9 mouse cellular contexts compared by ENCODE assay signal in the genomic region with DNA sequence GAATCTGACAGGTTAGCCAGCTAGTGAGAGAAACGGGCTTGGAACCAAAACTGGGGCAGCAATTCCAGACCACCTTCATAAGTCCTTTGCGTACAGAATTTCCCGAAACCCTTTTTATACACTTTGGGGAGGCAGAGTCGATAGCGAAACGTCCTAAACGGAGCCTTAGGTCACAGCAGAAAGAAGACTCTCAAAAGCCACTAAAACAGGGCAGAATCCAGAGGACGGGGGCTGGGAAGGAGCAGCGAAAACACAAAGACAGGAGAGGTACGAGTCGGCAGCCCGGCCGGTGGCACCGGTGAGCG. TPM values are rescaled to one million over a fixed set of nuclear protein-coding genes. Genes with fewer than 3 reads are reported as not detected.
DNase-seq lines count a peak whose midpoint lies in the region; ATAC-seq and TF ChIP-seq lines count a peak whose summit lies in the region.
"Had no signal": no experiment of that assay in that cellular context is flagged by ENCODE, and none has a peak within 500 bp of the region (broad histone marks: within the 10 kb centered on the region; RNA-seq: fewer than 3 reads in every experiment).

No protein-coding gene starts in this region.

- no peak for ATAC-seq in hindbrain, embryonic 16.5 days
- ATAC-seq in midbrain, embryonic 16.5 days: no peak
- ATAC-seq in megakaryocyte-erythroid progenitor cell, adult 5-6 weeks (replicated peaks; ENCODE audit: low FRiP score, low TSS enrichment, poor library complexity, severe bottlenecking): no peak

- peaks cover 5% of the 10 kb centered on the region for H3K36me3 ChIP-seq in hindbrain, embryonic 16.5 days (ENCODE audit: control insufficient read depth, insufficient read depth, low read length)
- H3K36me3 ChIP-seq in midbrain, embryonic 16.5 days (ENCODE audit: control insufficient read depth, insufficient read depth, low read length): peaks cover 4% of the 10 kb centered on the region; the same call in 1 of the 2 replicates

- H3K4me2 ChIP-seq in hindbrain, embryonic 16.5 days (ENCODE audit: low read length): peak overlapping the region; percentile 88
- peak overlapping the region; percentile 73 for H3K4me2 ChIP-seq in midbrain, embryonic 16.5 days (ENCODE audit: low read length)

- no peak for DNase-seq in layer of hippocampus, adult 2 months (ENCODE audit: low spot score in 2 of 2)
- DNase-seq in layer of hippocampus, adult 18-20 months (ENCODE audit: low spot score in 2 of 2): no peak
- DNase-seq in natural killer cell, adult 2 months (ENCODE audit: low spot score in 2 of 2): no peak
- no peak for DNase-seq in thymus, postnatal 0 days (ENCODE audit: low spot score)

- H3K27me3 ChIP-seq in hindbrain, embryonic 16.5 days (replicated peaks; ENCODE audit: control insufficient read depth, insufficient read depth, low read length): no peaks in the 10 kb centered on the region
- no peaks in the 10 kb centered on the region for H3K27me3 ChIP-seq in midbrain, embryonic 16.5 days (ENCODE audit: control insufficient read depth, insufficient read depth, low read depth, low read length)

- no peak for TF ChIP-seq CTCF in layer of hippocampus, adult 2 months (conservative IDR thresholded peaks at IDR 0.05)
- TF ChIP-seq CTCF in cortical plate, adult 2 months (IDR thresholded peaks at IDR 0.05; ENCODE audit: extremely low read depth, insufficient read depth, low read length): no peak

- 1% methylated on average over 15 of the region's 15 CpGs for WGBS in hindbrain, embryonic 16.5 days
- 0% methylated on average over 15 of the region's 15 CpGs for WGBS in midbrain, embryonic 16.5 days

- H3K9ac ChIP-seq in hindbrain, embryonic 16.5 days (ENCODE audit: low read depth, low read length): peak overlapping the region; percentile 73
- H3K9ac ChIP-seq in midbrain, embryonic 16.5 days (ENCODE audit: low read depth, low read length): peak overlapping the region; percentile 89

- H3K27ac ChIP-seq in layer of hippocampus, adult 2 months: peak overlapping the region; percentile 94
- H3K27ac ChIP-seq in cortical plate, adult 2 months (ENCODE audit: insufficient read depth, low read length): 0 out of 2 replicates have a peak overlapping the region, but pooled peaks have one; percentile 92
- H3K27ac ChIP-seq in hindbrain, embryonic 16.5 days (ENCODE audit: low read depth, low read length): peak overlapping the region; percentile 90
- peak overlapping the region; percentile 94 for H3K27ac ChIP-seq in midbrain, embryonic 16.5 days (ENCODE audit: low read length)

- TF ChIP-seq POLR2A in cortical plate, adult 2 months (IDR thresholded peaks at IDR 0.05; ENCODE audit: extremely low read depth, insufficient read depth, low read length): no peak

- H3K4me3 ChIP-seq in layer of hippocampus, adult 2 months: peak overlapping the region; percentile 81
- H3K4me3 ChIP-seq in cortical plate, adult 2 months (ENCODE audit: insufficient read depth, low read length): peak overlapping the region; percentile 97
- H3K4me3 ChIP-seq in hindbrain, embryonic 16.5 days (ENCODE audit: low read length): peak overlapping the region; percentile 71
- peak overlapping the region; percentile 98 for H3K4me3 ChIP-seq in midbrain, embryonic 16.5 days (ENCODE audit: low read depth, low read length)

- no peaks in the 10 kb centered on the region for H3K9me3 ChIP-seq in hindbrain, embryonic 16.5 days (ENCODE audit: control insufficient read depth, low read length)
- H3K9me3 ChIP-seq in midbrain, embryonic 16.5 days (replicated peaks; ENCODE audit: control insufficient read depth, low read length, poor library complexity, severe bottlenecking): no peaks in the 10 kb centered on the region

- peaks cover 7% of the 10 kb centered on the region for H3K4me1 ChIP-seq in cortical plate, adult 2 months (ENCODE audit: control insufficient read depth, insufficient read depth, low read length)
- H3K4me1 ChIP-seq in hindbrain, embryonic 16.5 days (ENCODE audit: control insufficient read depth, insufficient read depth, low read depth, low read length): peaks cover 22% of the 10 kb centered on the region
- H3K4me1 ChIP-seq in midbrain, embryonic 16.5 days (ENCODE audit: control insufficient read depth, insufficient read depth, low read length): peaks cover 28% of the 10 kb centered on the region

RNA-seq across cellular contexts. Expression of gene Ccnt1, which starts 3.8 kb away (rescaled TPM):
- total RNA-seq in layer of hippocampus, adult 2 months (2021): 10 to 100 TPM; 43.8 to 48.3 TPM
- 10 to 100 TPM; 39.6 to 43.9 TPM for total RNA-seq in layer of hippocampus, adult 18-20 months (2021)
- polyA plus RNA-seq in cortical plate, adult 2 months (2012; rRNA removed): 17.4 and 17.9 TPM in 2 replicates
- polyA plus RNA-seq in hindbrain, embryonic 16.5 days (2015; fragmentation: Nextera tagmentation; extraction: Ambion mirVana): 58.9 and 69.4 TPM in 2 replicates
- polyA plus RNA-seq in midbrain, embryonic 16.5 days (2015; fragmentation: Nextera tagmentation; extraction: Ambion mirVana): 65.3 and 73.1 TPM in 2 replicates
- total RNA-seq in megakaryocyte-erythroid progenitor cell, adult 5-6 weeks (2014; fragmentation: Nextera tagmentation): 66.8 and 70.7 TPM in 2 replicates
- total RNA-seq in megakaryocyte-erythroid progenitor cell, adult 5-6 weeks (2017): 80.8 and 88.3 TPM in 2 replicates
- polyA plus RNA-seq in thymus, postnatal 0 days (2015; fragmentation: Nextera tagmentation; extraction: Ambion mirVana): 51.1 and 55.8 TPM in 2 replicates

RNA-seq across cellular contexts. Expression of gene 4930415O20Rik, which starts 3.9 kb away (rescaled TPM):
- not detected for total RNA-seq in layer of hippocampus, adult 2 months (2021)
- total RNA-seq in layer of hippocampus, adult 18-20 months (2021): not detected
- not detected in 2 replicates for polyA plus RNA-seq in cortical plate, adult 2 months (2012; rRNA removed)
- polyA plus RNA-seq in hindbrain, embryonic 16.5 days (2015; fragmentation: Nextera tagmentation; extraction: Ambion mirVana): 0.30 and 0.31 TPM in 2 replicates
- polyA plus RNA-seq in midbrain, embryonic 16.5 days (2015; fragmentation: Nextera tagmentation; extraction: Ambion mirVana): not detected in 2 replicates
- not detected in 2 replicates for total RNA-seq in megakaryocyte-erythroid progenitor cell, adult 5-6 weeks (2014; fragmentation: Nextera tagmentation)
- not detected in 2 replicates for total RNA-seq in megakaryocyte-erythroid progenitor cell, adult 5-6 weeks (2017)
- polyA plus RNA-seq in thymus, postnatal 0 days (2015; fragmentation: Nextera tagmentation; extraction: Ambion mirVana): not detected in 2 replicates
- total RNA-seq: left cerebral cortex, adult 18-20 months had no signal

RNA-seq across cellular contexts. Expression of gene Kansl2, which starts 32.9 kb away (rescaled TPM):
- total RNA-seq in layer of hippocampus, adult 2 months (2021): 10 to 100 TPM; 62.2 to 62.5 TPM
- 10 to 100 TPM; 54.3 to 56.3 TPM for total RNA-seq in layer of hippocampus, adult 18-20 months (2021)
- 52.9 and 55.7 TPM in 2 replicates for polyA plus RNA-seq in cortical plate, adult 2 months (2012; rRNA removed)
- polyA plus RNA-seq in hindbrain, embryonic 16.5 days (2015; fragmentation: Nextera tagmentation; extraction: Ambion mirVana): 90.4 and 102 TPM in 2 replicates
- polyA plus RNA-seq in midbrain, embryonic 16.5 days (2015; fragmentation: Nextera tagmentation; extraction: Ambion mirVana): 106 and 113 TPM in 2 replicates
- 68.9 and 73.0 TPM in 2 replicates for total RNA-seq in megakaryocyte-erythroid progenitor cell, adult 5-6 weeks (2014; fragmentation: Nextera tagmentation)
- total RNA-seq in megakaryocyte-erythroid progenitor cell, adult 5-6 weeks (2017): 54.4 and 57.7 TPM in 2 replicates
- 98.8 and 108 TPM in 2 replicates for polyA plus RNA-seq in thymus, postnatal 0 days (2015; fragmentation: Nextera tagmentation; extraction: Ambion mirVana)

RNA-seq across cellular contexts. Expression of gene Adcy6, which starts 43.0 kb away (rescaled TPM):
- total RNA-seq in layer of hippocampus, adult 2 months (2021): 10 to 100 TPM; 49.6 to 52.4 TPM
- 10 to 100 TPM; 46.5 to 48.2 TPM for total RNA-seq in layer of hippocampus, adult 18-20 months (2021)
- polyA plus RNA-seq in cortical plate, adult 2 months (2012; rRNA removed): 38.2 and 44.3 TPM in 2 replicates
- 9.1 and 10.1 TPM in 2 replicates for polyA plus RNA-seq in hindbrain, embryonic 16.5 days (2015; fragmentation: Nextera tagmentation; extraction: Ambion mirVana)
- 9.9 and 10.2 TPM in 2 replicates for polyA plus RNA-seq in midbrain, embryonic 16.5 days (2015; fragmentation: Nextera tagmentation; extraction: Ambion mirVana)
- total RNA-seq in megakaryocyte-erythroid progenitor cell, adult 5-6 weeks (2014; fragmentation: Nextera tagmentation): 55.8 and 57.2 TPM in 2 replicates
- 28.8 and 45.9 TPM in 2 replicates for total RNA-seq in megakaryocyte-erythroid progenitor cell, adult 5-6 weeks (2017)
- polyA plus RNA-seq in thymus, postnatal 0 days (2015; fragmentation: Nextera tagmentation; extraction: Ambion mirVana): 12.6 and 17.0 TPM in 2 replicates
